Mouse (Mus musculus) liver, adult 2 months (tissue): ENCODE data around the gene Pif1. TPM values are rescaled to one million over a fixed set of nuclear protein-coding genes. Genes with fewer than 3 reads are reported as not detected.

Experiments used
- DNase-seq: peaks from one replicate; pipeline ENCODE4 v3.0.0-alpha.2; 2011; ENCODE audit warnings: low read depth, low spot score; ENCODE audit errors: extremely low read depth
- H3K27ac ChIP-seq: fragments of 200-500 bp; replicated peaks from 2 replicates; pipeline ENCODE4 v1.5.1; 2012; ENCODE audit warnings: low read depth, mild to moderate bottlenecking, control low read depth, inconsistent platforms, low read length; ENCODE audit not compliant: insufficient read depth
- H3K27me3 ChIP-seq: fragments of 200-500 bp; 2 replicates; pipeline ENCODE4 v1.6.1; 2012; ENCODE audit warnings: mild to moderate bottlenecking, moderate library complexity, low read length, inconsistent platforms; ENCODE audit not compliant: control insufficient read depth, insufficient read depth
- H3K36me3 ChIP-seq: fragments of 200-500 bp; 2 replicates; pipeline ENCODE4 v1.6.1; 2012; ENCODE audit warnings: low read length, inconsistent platforms; ENCODE audit not compliant: control insufficient read depth, insufficient read depth
- H3K4me1 ChIP-seq: fragments of 200-500 bp; 2 replicates; pipeline ENCODE4 v1.6.1; 2011; ENCODE audit warnings: low read length; ENCODE audit not compliant: control insufficient read depth, insufficient read depth
- H3K4me3 ChIP-seq: fragments of 200-500 bp; 2 replicates; pipeline ENCODE4 v1.5.1; 2011; ENCODE audit warnings: low read depth, mild to moderate bottlenecking, control low read depth, low read length, moderate library complexity; ENCODE audit not compliant: insufficient read depth
- H3K79me2 ChIP-seq: fragments of 200-500 bp; 2 replicates; pipeline ENCODE4 v1.6.1; 2012; ENCODE audit warnings: inconsistent platforms, mild to moderate bottlenecking, low read length, moderate library complexity; ENCODE audit not compliant: control insufficient read depth, insufficient read depth
- H3K9ac ChIP-seq: fragments of 200-500 bp; 2 replicates; pipeline ENCODE4 v1.6.1; 2012; ENCODE audit warnings: low read depth, mild to moderate bottlenecking, control low read depth, inconsistent platforms, low read length
- CTCF ChIP-seq: fragments of 200-500 bp; IDR thresholded peaks from 2 replicates; pipeline ENCODE4 v1.5.1; 2011; ENCODE audit warnings: low read depth, low read length, control low read depth
- POLR2A ChIP-seq: fragments of 200-500 bp; IDR thresholded peaks from 2 replicates; pipeline ENCODE4 v1.6.1; 2011; ENCODE audit warnings: low read length, control low read depth; ENCODE audit not compliant: insufficient read depth; ENCODE audit errors: extremely low read depth
- WGBS: fragments of 180-500 bp; shearing (Covaris S2); methylation state at CpG from one replicate; pipeline ENCODE4 v1.1.7; 2018; 5-methylcytosine and 5-hydroxymethylcytosine counted together
- polyA plus RNA-seq: library from polyadenylated mRNA; depleted of rRNA; stranded (reverse); fragments of >200 nt; gene quantifications from 2 replicates; pipeline ENCODE4 v1.2.3, GENCODE M21; 2012; rRNA removed
- total RNA-seq: library from RNA; depleted of rRNA; stranded (reverse); fragments of >200 nt; gene quantifications from 2 replicates; pipeline ENCODE4 v1.2.3, GENCODE M21; 2014; rRNA removed

Gene Pif1
- total RNA-seq: 0.20 TPM in 1 of 2 replicates, not detected in the other
- polyA plus RNA-seq: 0.04 TPM in 1 of 2 replicates, not detected in the other

DNA sequence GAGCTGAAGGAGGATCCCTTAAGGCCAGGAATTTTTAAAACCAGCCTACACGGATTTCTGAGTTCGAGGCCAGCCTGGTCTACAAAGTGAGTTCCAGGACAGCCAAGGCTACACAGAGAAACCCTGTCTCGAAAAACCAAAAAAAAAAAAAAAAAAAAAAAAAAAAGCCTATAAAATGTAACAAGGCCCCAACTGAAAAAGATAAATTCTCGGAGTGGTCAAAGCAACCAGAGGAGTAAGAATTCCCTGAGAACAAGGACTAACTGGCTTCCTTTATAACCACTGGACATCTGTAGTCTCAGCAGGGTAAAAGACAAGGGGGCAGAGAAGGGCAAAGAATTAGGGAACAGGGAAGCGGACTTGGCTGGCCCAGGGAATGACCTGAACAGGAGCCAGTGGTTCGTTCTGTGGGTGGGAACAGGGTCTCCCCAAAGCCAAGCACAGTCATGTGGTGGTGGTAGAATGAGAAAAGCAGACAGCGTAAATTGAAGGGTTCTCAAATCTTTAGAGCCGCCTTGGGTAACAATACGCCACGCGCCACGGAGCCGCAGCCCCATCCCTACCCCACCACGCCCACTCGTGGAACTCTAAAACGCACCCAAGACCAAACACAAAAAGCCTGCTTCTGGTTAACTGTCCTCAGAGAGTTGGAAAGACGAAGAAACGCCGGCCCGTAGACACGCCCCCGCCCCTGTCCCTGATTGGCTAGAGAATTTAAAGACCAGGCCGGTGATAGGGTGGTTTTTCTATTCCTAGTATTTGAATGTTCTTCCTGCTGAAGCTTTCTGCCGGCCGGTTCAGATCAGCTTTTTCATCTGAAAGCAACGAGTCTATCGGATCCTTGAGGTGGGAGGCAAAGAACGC lies at the start of gene Pif1:
Pif1 (plus strand) TSS at position 755 of the 864 bp plus-strand sequence.
- Histone ChIP-seq H3K9ac (peak within 1 kb of the TSS; percentile 35), H3K27ac (no peak within 1 kb of the TSS), H3K79me2 (no peaks in the 10 kb centered on the region), H3K4me1 (peaks cover 10% of the 10 kb centered on the region), H3K27me3 (peaks cover 11% of the 10 kb centered on the region), H3K36me3 (no peaks in the 10 kb centered on the region), H3K4me3 (peak within 1 kb of the TSS; percentile 51; the same call in 1 of the 2 replicates)
- peak; percentile 64 for DNase-seq
- TF ChIP-seq CTCF (no peak), POLR2A (no peak)
- WGBS: 14% methylated on average over 28 of the region's 28 CpGs

DNA sequence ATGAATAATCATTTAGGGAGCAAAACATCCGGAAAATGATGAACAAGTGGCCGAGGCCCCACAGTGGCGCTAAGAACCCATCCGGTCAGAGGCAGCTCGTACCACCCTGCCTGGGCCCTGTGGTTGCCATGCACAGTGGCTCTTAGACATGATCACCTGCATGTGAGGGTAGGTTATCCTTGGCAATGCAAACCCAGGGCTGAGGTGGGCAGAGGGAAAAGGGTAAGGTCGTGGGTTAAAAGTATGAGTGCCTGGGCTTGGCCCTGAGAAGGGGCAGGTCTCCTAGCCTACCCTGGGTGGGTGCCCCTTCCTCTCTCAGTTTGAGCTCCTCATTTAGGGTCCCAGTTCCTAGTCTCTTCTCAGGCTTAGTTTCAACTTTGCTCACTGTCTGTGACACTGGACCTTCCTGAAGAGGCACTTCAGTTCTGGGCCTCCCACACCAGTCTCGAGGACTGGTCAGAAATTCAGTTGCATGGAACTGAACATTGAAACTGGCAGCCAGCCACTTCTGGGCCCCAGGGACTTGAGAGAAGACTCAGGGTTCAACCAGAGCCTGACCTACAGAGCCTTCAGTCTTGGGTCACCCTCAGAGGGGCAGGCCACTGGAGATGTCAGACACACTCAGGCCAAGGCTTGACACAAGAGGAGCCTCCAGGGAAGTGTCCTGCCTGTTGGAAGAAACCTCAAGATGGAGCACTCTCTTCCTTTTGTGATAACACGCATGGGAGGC lies 48.9 kb upstream of the Pif1 start:
- Histone ChIP-seq H3K36me3 (no peaks in the 10 kb centered on the region), H3K9ac (no peak overlapping the region), H3K4me3 (no peak overlapping the region), H3K27me3 (no peaks in the 10 kb centered on the region), H3K79me2 (no peaks in the 10 kb centered on the region), H3K27ac (0 out of 2 replicates have a peak overlapping the region, but pooled peaks have one; percentile 22), H3K4me1 (no peaks in the 10 kb centered on the region)
- WGBS: 90% methylated on average over 8 of the region's 8 CpGs
- no peak for TF ChIP-seq POLR2A
- no peak for TF ChIP-seq CTCF
- no peak for DNase-seq

DNA sequence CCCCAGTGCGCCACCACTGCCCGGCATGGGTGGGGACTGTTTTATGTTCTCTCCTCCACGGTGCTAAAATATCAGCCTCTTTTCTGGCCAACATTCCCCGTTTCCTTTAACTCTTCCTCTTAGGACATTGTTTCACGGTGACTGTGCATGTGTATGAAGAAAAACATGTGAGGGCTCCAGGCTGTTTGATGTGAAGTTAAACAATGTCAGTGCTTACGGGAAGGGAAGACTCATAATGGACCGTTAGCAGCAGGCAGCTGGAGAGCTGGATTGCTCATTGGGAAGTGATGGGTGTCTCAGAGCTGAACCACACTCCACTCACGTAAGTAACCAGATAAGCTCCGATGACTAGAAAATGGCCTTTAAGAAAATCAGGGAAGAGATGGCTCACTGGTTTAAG lies 47.3 kb upstream of the Pif1 start:
- Histone ChIP-seq H3K27me3 (no peaks in the 10 kb centered on the region), H3K4me3 (no peak overlapping the region), H3K4me1 (no peaks in the 10 kb centered on the region), H3K9ac (no peak overlapping the region), H3K27ac (no peak overlapping the region), H3K36me3 (no peaks in the 10 kb centered on the region), H3K79me2 (no peaks in the 10 kb centered on the region)
- TF ChIP-seq CTCF (no peak), POLR2A (no peak)
- WGBS: 78% methylated on average over 9 of the region's 9 CpGs
- DNase-seq: no peak

DNA sequence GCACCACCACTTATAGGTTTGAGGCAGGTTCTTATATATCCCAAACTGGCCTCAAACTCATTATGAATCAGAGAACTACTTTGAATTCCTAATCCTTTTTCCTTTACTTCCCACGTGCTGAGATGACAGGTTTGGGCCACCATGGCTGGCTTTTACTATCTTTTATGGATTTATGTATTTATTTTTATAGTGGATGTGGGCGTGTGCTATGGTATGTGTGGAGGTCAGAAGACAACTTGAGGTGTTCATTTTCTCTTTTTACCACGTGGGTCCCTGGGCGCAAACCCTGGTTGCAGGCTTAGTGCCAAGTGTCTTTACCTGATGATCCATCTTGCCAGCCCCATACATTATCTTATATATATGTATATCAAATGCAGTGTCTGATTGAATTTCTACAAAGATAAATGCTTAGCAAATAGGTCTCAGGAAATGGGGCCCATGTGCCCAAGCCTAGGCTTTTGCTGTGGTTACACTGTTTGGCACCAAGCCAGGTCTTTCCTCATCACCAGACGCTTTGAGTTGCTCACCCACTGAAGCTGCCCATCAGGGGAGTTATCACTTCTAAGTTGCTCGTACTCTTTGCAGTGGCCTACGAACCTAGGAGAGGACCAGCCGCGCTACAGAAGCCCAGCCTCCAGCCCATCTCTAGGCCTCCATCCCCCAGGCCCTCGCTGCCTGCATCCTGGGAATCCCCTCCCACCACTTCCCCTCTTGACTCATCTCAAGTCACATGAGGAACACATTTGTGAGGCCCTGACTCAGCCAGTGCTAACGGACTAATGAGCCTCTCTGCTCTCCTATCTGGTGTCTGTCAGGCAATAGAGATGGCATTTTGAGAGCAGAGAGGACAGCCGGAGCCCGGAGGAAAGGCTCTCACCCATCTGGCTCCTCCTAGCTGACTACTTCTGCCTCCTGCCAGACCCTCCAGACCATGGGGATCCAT lies 45.6 kb upstream of the Pif1 start:
- Histone ChIP-seq H3K9ac (peak overlapping the region; percentile 31), H3K4me3 (no peak overlapping the region), H3K79me2 (no peaks in the 10 kb centered on the region), H3K4me1 (no peaks in the 10 kb centered on the region), H3K27ac (peak overlapping the region; percentile 94), H3K36me3 (no peaks in the 10 kb centered on the region), H3K27me3 (no peaks in the 10 kb centered on the region)
- peak; percentile 47 for DNase-seq
- TF ChIP-seq POLR2A (no peak), CTCF (no peak)
- WGBS: 60% methylated on average over 13 of the region's 13 CpGs

DNA sequence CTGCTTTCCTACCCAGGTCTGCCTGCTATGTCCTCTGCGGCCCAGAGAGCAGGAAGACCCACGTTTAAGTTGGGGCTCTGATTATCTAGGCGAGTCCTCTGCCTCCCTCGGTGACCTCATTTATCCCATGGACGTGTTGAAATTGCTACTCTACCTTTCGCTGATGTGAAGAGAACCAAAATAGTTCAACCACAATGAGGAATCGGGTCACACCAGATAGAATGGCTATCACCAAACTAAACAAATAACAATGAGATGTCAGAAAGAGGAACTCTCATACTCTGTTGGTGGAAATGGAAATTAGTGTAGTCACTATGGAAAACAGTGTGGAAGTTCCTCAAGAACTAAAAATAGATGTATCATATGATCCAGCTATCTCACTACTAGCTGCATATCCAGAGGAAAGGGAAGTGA lies 44.8 kb upstream of the Pif1 start:
- peak; percentile 49 for DNase-seq
- Histone ChIP-seq H3K79me2 (no peaks in the 10 kb centered on the region), H3K27me3 (no peaks in the 10 kb centered on the region), H3K36me3 (no peaks in the 10 kb centered on the region), H3K4me3 (no peak overlapping the region), H3K27ac (peak overlapping the region; percentile 94), H3K4me1 (no peaks in the 10 kb centered on the region), H3K9ac (peak overlapping the region; percentile 31)
- WGBS: 61% methylated on average over 7 of the region's 7 CpGs
- no peak for TF ChIP-seq POLR2A
- no peak for TF ChIP-seq CTCF
